Mouse (Mus musculus) ES-E14 (cell line): Measurements from ENCODE around the gene Srp68.

ENCODE experiments used
- CHD2 ChIP-seq: IDR thresholded peaks from 2 replicates; pipeline ENCODE4 v1.6.1; 2014; ENCODE audit warnings: mild to moderate bottlenecking, low read depth, low read length, inconsistent platforms
- HCFC1 ChIP-seq: IDR thresholded peaks from 2 replicates; pipeline ENCODE4 v1.6.1; 2012; ENCODE audit warnings: low read length, inconsistent platforms, borderline replicate concordance; ENCODE audit not compliant: insufficient read depth
- MAFK ChIP-seq: IDR thresholded peaks from 2 replicates; pipeline ENCODE4 v1.6.1; 2014; ENCODE audit warnings: mild to moderate bottlenecking, low read depth, low read length, inconsistent platforms; ENCODE audit not compliant: insufficient read depth
- ZC3H11A ChIP-seq: IDR thresholded peaks from 2 replicates; pipeline ENCODE4 v1.6.1; 2012; ENCODE audit warnings: low read depth, mild to moderate bottlenecking, inconsistent platforms, low read length, borderline replicate concordance

- TF ChIP-seq ZC3H11A (no peak), MAFK (no peak), CHD2 (no peak), HCFC1 (no peak)
Observed at GRCm38 (mm10) chr11:116260259-116260658, 13.8 kb downstream of the Srp68 start.
